Mouse (Mus musculus): ENCODE measurements around the gene Gm6268. TPM values are rescaled to one million over a fixed set of nuclear protein-coding genes. Genes with fewer than 3 reads are reported as not detected.

The Gm6268 gene
- not detected for polyA plus RNA-seq (2012; fragmentation: generic; extraction: Trizol)

DNA sequence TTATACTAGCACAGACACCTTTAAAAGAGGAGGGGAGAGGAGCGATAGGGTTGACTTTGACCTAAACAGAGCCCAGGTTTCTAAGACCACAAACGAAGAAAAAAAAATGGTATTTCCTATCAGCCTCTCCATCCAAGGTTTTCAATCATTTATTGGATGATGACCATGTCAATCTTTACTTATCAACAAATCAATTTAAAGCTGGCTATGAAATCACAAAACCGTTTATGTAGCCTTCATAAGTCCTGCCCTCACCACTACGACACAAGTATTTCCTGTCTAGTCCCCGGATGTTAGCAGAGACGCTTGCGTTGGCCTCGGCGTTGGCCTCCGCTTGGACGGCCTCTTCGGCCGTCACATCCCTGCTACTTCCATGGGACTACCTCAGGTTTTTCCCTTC, at the start of gene Gm6268:
Gm6268 (plus strand) TSS at position 301 of the 400 bp plus-strand sequence.

Other genes starting within 250 kb of the Gm6268 start
- not detected for gene Zcchc12, start 205.4 kb upstream of the Gm6268 start, polyA plus RNA-seq (2012; fragmentation: generic; extraction: Trizol)
- 1 to 10 TPM in 1 of 2 experiments, under 1 TPM in 1; 0.46 to 2.5 TPM for gene Lonrf3, start 72.9 kb upstream of the Gm6268 start, polyA plus RNA-seq (2012; fragmentation: generic; extraction: Trizol)
- not detected for gene Gm14569, start 90.5 kb downstream of the Gm6268 start, polyA plus RNA-seq (2012; fragmentation: generic; extraction: Trizol)
- 100 to 1,000 TPM in 1 of 2 experiments, 10 to 100 TPM in 1; 16.2 to 141 TPM for gene Pgrmc1, start 196.9 kb downstream of the Gm6268 start, polyA plus RNA-seq (2012; fragmentation: generic; extraction: Trizol)
- 1 to 10 TPM in 1 of 2 experiments, under 1 TPM in 1; 0.25 to 1.0 TPM for gene Akap17b, start 244.1 kb downstream of the Gm6268 start, polyA plus RNA-seq (2012; fragmentation: generic; extraction: Trizol)

All from C3H10T1/2 (cell line).